Mouse (Mus musculus) hematopoietic stem cell, adult 5-6 weeks (primary cell): ENCODE measurements around the gene Lhx6. TPM values are rescaled to one million over a fixed set of nuclear protein-coding genes. Genes with fewer than 3 reads are reported as not detected.
A peak's percentile ranks its signal among the peaks of the same experiment; 100 is the strongest.
"Not testable (repeated sequence)": the region's sequence is repeated elsewhere in the genome, so short reads cannot be mapped to it uniquely, and the experiment has no call there.

Experiments used
- ATAC-seq, 2 experiments: fragments of 125-278 bp in 1 of 2; replicated peaks in 1 of 2; 2 replicates each; pipeline ENCODE4 v1.8.0; 2016 to 2017; ENCODE audit warnings: inconsistent platforms in 2 of 2, mild to moderate bottlenecking in 2 of 2, moderate number of reproducible peaks in 2 of 2, low read depth in 1 of 2, moderate TSS enrichment in 1 of 2; ENCODE audit not compliant: low FRiP score in 2 of 2, poor library complexity in 2 of 2, severe bottlenecking in 2 of 2, insufficient read depth in 1 of 2, low TSS enrichment in 1 of 2
- total RNA-seq: library from RNA; stranded (forward); fragments of 172-1452, 232-1000 nt; gene quantifications from 2 replicates; pipeline ENCODE4 v1.2.3, GENCODE M21; 2017

Gene Lhx6
- not detected in 2 replicates for total RNA-seq

- ATAC-seq, result 0 out of 4 replicates have a peak, but pooled peaks of 1 of the 2 experiments have one; percentile 14
These were observed at the start of gene Lhx6 for GRCm38 (mm10) chr2:36104956-36105741. Gene Lhx6 (minus strand): TSS chr2:36105408.

- ATAC-seq, result not testable (repeated sequence)
These were observed 47.2 kb upstream of the Lhx6 start for GRCm38 (mm10) chr2:36152401-36152800.

- ATAC-seq, result no peak
These were observed 43.7 kb upstream of the Lhx6 start for GRCm38 (mm10) chr2:36148876-36149365.

DNA sequence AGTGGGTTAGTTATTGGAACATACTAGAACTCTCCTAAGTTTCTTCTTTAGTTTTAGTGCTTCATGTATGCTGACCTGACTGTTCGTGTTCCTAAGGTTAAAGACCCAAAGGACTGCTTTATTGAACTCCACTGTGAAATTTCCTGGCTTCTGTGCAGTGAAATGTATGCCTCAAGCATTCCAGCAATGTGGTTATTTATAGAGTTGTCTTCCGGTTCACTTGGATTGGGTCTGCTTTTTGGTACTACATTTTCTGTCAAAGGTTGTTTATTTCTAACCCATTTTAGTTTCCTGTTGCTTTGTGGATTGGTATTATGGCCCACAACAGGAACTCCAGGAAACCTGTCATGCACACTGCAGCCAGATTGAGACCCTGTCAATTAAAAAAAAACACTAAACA is 33.9 kb upstream of the Lhx6 start:
- ATAC-seq, result no peak

DNA sequence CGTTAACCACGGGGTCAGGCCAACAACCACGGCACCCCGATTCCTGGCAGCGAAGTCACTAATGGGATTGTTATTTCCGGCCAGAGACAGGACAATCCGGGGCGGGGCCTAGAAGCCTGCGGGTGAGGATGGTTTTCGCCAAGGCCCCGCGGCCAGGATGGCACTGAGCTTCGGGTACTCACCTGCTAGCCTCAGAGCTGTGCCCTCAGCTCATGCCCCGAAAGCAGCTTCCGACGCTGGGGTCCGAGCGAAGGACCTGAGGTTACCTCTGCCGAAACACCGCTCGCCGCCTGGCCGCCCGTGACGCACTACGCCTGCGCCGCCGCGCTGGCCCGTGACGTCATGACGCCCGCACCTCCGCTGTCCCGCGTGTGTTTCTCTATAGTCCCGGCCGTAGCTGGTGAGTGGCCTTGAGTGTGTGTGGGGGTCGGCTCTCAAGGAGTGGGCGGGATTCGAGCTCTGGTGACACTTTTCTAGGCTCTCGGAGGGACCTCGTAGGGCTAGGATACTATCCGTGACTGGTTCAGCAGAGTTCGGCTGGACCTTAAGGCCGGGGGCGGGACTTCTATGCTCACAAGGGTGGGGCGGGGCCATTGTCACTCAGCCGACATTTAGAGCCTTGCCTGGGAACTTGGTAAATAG is 31.2 kb upstream of the Lhx6 start, which contains the start of the genes Mrrf and Rbm18:
Gene Mrrf, plus strand, starts transcription at position 90 of the 642 bp plus-strand sequence.
Gene Rbm18, minus strand, starts transcription at position 474 of the 642 bp plus-strand sequence.
- peak; percentile 95 to 96 for ATAC-seq

GRCm38 (mm10) chr2:36135887-36136286 is 30.7 kb upstream of the Lhx6 start:
- ATAC-seq, result no peak

DNA sequence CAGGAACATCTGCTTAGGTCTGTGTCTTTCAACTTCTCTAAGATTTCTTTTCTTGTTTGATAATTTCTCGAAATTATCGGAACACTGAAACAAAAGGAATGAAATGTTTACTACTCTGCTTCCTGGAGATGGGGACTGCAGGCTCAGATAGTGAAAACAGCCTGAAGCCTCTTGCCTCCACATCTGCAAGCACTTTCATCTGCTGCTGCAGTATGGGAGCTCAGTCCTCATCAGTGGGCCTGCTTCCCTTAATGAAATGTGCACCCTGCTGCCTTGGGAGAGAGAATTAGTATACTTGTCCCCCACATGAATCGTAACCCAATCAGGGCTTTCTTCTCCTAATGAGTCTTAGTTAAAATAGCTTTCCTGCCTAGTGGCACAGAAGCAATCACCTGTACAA is 23.8 kb upstream of the Lhx6 start:
- no peak for ATAC-seq

- no peak for ATAC-seq
These were observed 22.8 kb upstream of the Lhx6 start for GRCm38 (mm10) chr2:36127973-36128372.

- ATAC-seq, result peak in 1 of 2 experiments; percentile 36; a peak in 1 of 4 replicates
These were observed 21.7 kb upstream of the Lhx6 start for GRCm38 (mm10) chr2:36126795-36127429.

DNA sequence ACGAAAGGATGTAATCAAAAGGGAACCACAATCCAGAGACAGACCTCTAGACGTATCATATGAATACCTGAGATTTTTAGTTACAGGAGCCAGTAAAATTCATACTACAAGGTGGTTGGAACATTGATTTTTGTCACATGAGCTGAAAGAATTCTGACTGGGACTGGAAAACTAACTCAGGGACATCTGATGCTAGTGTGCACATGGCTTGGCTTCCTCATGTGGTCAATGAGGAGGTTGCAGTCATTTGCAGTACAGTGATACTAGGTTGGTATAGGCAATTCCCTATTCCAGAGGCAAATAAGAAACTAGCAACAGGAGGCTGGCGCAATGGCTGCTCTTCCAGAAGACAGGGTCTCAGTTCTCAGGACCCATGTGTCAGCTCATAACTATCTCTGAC is 7.4 kb upstream of the Lhx6 start:
- ATAC-seq, result no peak

GRCm38 (mm10) chr2:36108615-36109014 is 3.4 kb upstream of the Lhx6 start:
- ATAC-seq, result no peak

DNA sequence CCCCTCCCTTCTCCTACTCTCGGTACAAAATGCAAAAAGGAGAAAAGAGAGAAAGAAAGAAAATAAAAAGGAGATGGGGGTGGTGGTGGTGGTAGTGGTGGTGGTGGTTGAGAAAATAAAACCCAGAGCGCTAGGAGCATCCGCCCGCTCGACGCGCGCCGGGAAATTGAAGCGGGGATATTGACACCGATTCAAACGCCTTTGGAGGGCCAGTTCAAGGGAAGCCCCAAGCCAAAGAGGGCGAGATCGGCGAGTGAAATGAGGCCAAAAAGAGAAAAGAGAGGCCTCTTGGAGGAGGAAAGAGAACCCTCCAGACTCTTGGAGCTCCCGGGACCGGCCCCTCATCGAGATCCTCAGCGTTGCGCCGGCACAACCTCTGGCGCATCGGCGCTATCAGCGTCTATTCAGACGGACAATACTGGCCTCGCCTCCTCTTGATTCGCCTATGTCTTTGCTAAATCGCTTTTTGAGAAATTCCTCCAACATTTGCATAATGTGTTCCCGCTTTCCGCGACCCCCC is 712 bp downstream of the Lhx6 start:
- no peak for ATAC-seq

GRCm38 (mm10) chr2:36103555-36104367 is 1.4 kb downstream of the Lhx6 start:
- no peak for ATAC-seq

- ATAC-seq, result peak in 1 of 2 experiments; percentile 5; a peak in 1 of 4 replicates
These were observed 2.1 kb downstream of the Lhx6 start for GRCm38 (mm10) chr2:36103069-36103554.

- peak; percentile 33 to 59; a peak in 3 of 4 replicates for ATAC-seq
These were observed 2.7 kb downstream of the Lhx6 start for GRCm38 (mm10) chr2:36102559-36102946.

DNA sequence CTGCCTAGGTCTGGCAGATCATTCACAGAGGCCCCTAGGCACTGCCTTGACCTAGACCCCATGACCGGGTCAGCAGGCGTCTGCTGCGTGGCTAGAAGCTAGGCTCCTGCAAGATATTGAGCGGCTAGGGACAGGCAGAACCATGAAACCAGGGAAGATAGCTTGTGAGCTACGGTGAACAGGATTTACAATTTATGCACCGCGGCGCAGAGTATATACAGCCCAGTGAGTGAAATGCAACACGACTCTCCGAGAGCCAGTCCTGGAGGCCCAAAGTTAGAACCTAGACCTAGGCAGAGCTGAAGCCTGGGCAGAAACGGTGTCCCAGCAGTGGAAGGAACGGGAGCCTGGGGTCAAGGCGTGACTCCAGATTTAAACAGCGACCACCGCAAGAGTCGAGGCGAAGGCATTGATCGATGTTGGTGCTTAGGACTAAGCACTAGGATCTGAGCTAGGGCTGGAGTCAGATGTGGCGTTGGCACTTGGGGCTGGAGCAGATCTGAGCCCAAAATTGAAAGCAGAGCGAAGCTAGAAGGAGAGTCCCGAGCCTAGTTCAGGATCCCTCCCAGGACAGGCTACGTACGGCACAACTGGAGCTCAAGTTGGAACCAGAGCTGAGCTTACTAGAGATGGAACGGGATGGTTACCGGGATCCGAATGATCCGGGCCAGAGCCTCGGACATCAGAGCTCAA is 3.2 kb downstream of the Lhx6 start:
- ATAC-seq, result 0 out of 4 replicates have a peak, but pooled peaks of 1 of the 2 experiments have one; percentile 1
